Mouse (Mus musculus): ENCODE results near the gene Commd7. TPM values are rescaled to one million over a fixed set of nuclear protein-coding genes. Genes with fewer than 3 reads are reported as not detected.

The Commd7 gene
- total RNA-seq, 2 experiments from 2014 or later, result 32.9 to 36.5 TPM

Other genes with a start within 250 kb of the Commd7 start
- not detected for gene 4930404H24Rik, start 140.0 kb downstream of the Commd7 start, total RNA-seq (2021)
- gene Nol4l, start 102.8 kb downstream of the Commd7 start, total RNA-seq (2021), result 10 to 100 TPM; 55.5 to 62.5 TPM
- 1 to 10 TPM; 1.5 to 1.7 TPM for gene Dnmt3b, start 16.7 kb upstream of the Commd7 start, total RNA-seq (2021)
- gene Dnmt3c, start 63.9 kb upstream of the Commd7 start, total RNA-seq (2021), result under 1 TPM in 1 of 2 experiments, not detected in 1; 0.17 TPM
- gene Mapre1, start 108.5 kb upstream of the Commd7 start, total RNA-seq (2021), result 100 to 1,000 TPM; 183 to 200 TPM
- gene Efcab8, start 147.2 kb upstream of the Commd7 start, total RNA-seq (2021), result under 1 TPM; 0.45 to 0.56 TPM
- gene Sun5, start 238.3 kb upstream of the Commd7 start, total RNA-seq (2021), result not detected
- gene Bpifb2, start 242.3 kb upstream of the Commd7 start, total RNA-seq (2021), result not detected